Mouse (Mus musculus) intestine, embryonic 15.5 days (tissue): ENCODE results near the gene Rasgrf1. TPM values are rescaled to one million over a fixed set of nuclear protein-coding genes. Genes with fewer than 3 reads are reported as not detected.
"Not testable (repeated sequence)": the region's sequence is repeated elsewhere in the genome, so short reads cannot be mapped to it uniquely, and the experiment has no call there.

Experiments
- ATAC-seq: fragments of 200-750 bp; cut with Nextera tagmentation; 2 replicates; pipeline ENCODE4 v1.8.0; 2017; ENCODE audit warnings: moderate TSS enrichment, moderate library complexity
- H3K27ac ChIP-seq: fragments of 300-500 bp; sonication (generic); 2 replicates; pipeline ENCODE4 v1.5.1; 2015; ENCODE audit warnings: mild to moderate bottlenecking, inconsistent platforms
- H3K27me3 ChIP-seq: fragments of 300-500 bp; sonication (generic); replicated peaks from 2 replicates; pipeline ENCODE4 v1.6.1; 2015; ENCODE audit warnings: inconsistent platforms
- H3K36me3 ChIP-seq: fragments of 300-500 bp; sonication (generic); 2 replicates; pipeline ENCODE4 v1.6.1; 2015; ENCODE audit warnings: inconsistent platforms
- H3K4me1 ChIP-seq: fragments of 300-500 bp; sonication (generic); replicated peaks from 2 replicates; pipeline ENCODE4 v1.6.1; 2015; ENCODE audit warnings: inconsistent platforms
- H3K4me2 ChIP-seq: fragments of 300-500 bp; sonication (generic); replicated peaks from 2 replicates; pipeline ENCODE4 v1.6.1; 2015; ENCODE audit warnings: mild to moderate bottlenecking, inconsistent platforms
- H3K4me3 ChIP-seq: fragments of 300-500 bp; sonication (generic); replicated peaks from 2 replicates; pipeline ENCODE4 v1.5.1; 2015; ENCODE audit warnings: inconsistent platforms
- H3K9ac ChIP-seq: fragments of 300-500 bp; sonication (generic); 2 replicates; pipeline ENCODE4 v1.6.1; 2015; ENCODE audit warnings: inconsistent platforms
- H3K9me3 ChIP-seq: fragments of 300-500 bp; sonication (generic); 2 replicates; pipeline ENCODE4 v1.6.1; 2016; ENCODE audit warnings: inconsistent platforms
- WGBS: fragments of 180-500 bp; shearing (Covaris S2); methylation state at CpG from one replicate; pipeline ENCODE4 v1.1.7; 2015; 5-methylcytosine and 5-hydroxymethylcytosine counted together
- polyA plus RNA-seq: library from polyadenylated mRNA; unstranded; fragments of >200 nt; fragmentation: Nextera tagmentation; extraction: Ambion mirVana; gene quantifications from 2 replicates; pipeline ENCODE4 v1.2.1, GENCODE M21; 2015

Rasgrf1 gene
- polyA plus RNA-seq, 1 experiment from 2014 or later, result 0.31 TPM

GRCm38 (mm10) chr9:90055409-90055808 is 145.7 kb downstream of the Rasgrf1 start:
- Histone ChIP-seq H3K4me3 (no peak overlapping the region), H3K27ac (no peak overlapping the region), H3K9ac (no peak overlapping the region), H3K4me2 (peak overlapping the region; percentile 93), H3K9me3 (no peaks in the 10 kb centered on the region), H3K27me3 (no peaks in the 10 kb centered on the region), H3K4me1 (peaks cover 4% of the 10 kb centered on the region; the same call in 1 of the 2 replicates), H3K36me3 (no peaks in the 10 kb centered on the region)
- 51% methylated on average over 5 of the region's 5 CpGs for WGBS
- no peak for ATAC-seq

- Histone ChIP-seq H3K9me3 (no peaks in the 10 kb centered on the region), H3K4me1 (peaks cover 4% of the 10 kb centered on the region; the same call in 1 of the 2 replicates), H3K36me3 (no peaks in the 10 kb centered on the region), H3K27ac (no peak overlapping the region), H3K4me2 (no peak overlapping the region), H3K9ac (no peak overlapping the region), H3K4me3 (no peak overlapping the region), H3K27me3 (no peaks in the 10 kb centered on the region)
- ATAC-seq, result no peak
- 80% methylated on average over 3 of the region's 3 CpGs for WGBS
Measured at GRCm38 (mm10) chr9:90055911-90056310, 146.2 kb downstream of the Rasgrf1 start.

- no peak for ATAC-seq
- no peaks in the 10 kb centered on the region for H3K36me3 ChIP-seq
- 87% methylated on average over 2 of the region's 2 CpGs for WGBS
- no peak overlapping the region for H3K4me2 ChIP-seq
- H3K4me1 ChIP-seq, result peaks cover 4% of the 10 kb centered on the region; the same call in 1 of the 2 replicates
- no peaks in the 10 kb centered on the region for H3K27me3 ChIP-seq
- H3K4me3 ChIP-seq, result no peak overlapping the region
- H3K9me3 ChIP-seq, result no peaks in the 10 kb centered on the region
- no peak overlapping the region for H3K27ac ChIP-seq
- H3K9ac ChIP-seq, result no peak overlapping the region
Measured at GRCm38 (mm10) chr9:90056716-90057115, 147.0 kb downstream of the Rasgrf1 start.

- Histone ChIP-seq H3K36me3 (no peaks in the 10 kb centered on the region), H3K27ac (no peak overlapping the region), H3K4me1 (no peaks in the 10 kb centered on the region), H3K27me3 (no peaks in the 10 kb centered on the region), H3K4me3 (no peak overlapping the region), H3K9ac (no peak overlapping the region), H3K9me3 (no peaks in the 10 kb centered on the region), H3K4me2 (no peak overlapping the region)
- ATAC-seq, result no peak
- WGBS, result 75% methylated on average over 9 of the region's 9 CpGs
Measured at GRCm38 (mm10) chr9:90059828-90060573, 150.3 kb downstream of the Rasgrf1 start.

GRCm38 (mm10) chr9:90060574-90060875 is 150.8 kb downstream of the Rasgrf1 start:
- H3K4me2 ChIP-seq, result no peak overlapping the region
- no peaks in the 10 kb centered on the region for H3K9me3 ChIP-seq
- no peak overlapping the region for H3K27ac ChIP-seq
- ATAC-seq, result no peak
- no peaks in the 10 kb centered on the region for H3K27me3 ChIP-seq
- no peaks in the 10 kb centered on the region for H3K36me3 ChIP-seq
- no peak overlapping the region for H3K9ac ChIP-seq
- no peak overlapping the region for H3K4me3 ChIP-seq
- WGBS, result 85% methylated on average over 2 of the region's 2 CpGs
- H3K4me1 ChIP-seq, result no peaks in the 10 kb centered on the region

- not testable (repeated sequence) for H3K4me1 ChIP-seq, H3K9me3 ChIP-seq, H3K27me3 ChIP-seq, H3K4me3 ChIP-seq, H3K36me3 ChIP-seq, H3K9ac ChIP-seq, H3K4me2 ChIP-seq, H3K27ac ChIP-seq, ATAC-seq
- WGBS, result 94% methylated on average over 5 of the region's 5 CpGs
Measured at GRCm38 (mm10) chr9:90060932-90061331, 151.2 kb downstream of the Rasgrf1 start.

GRCm38 (mm10) chr9:90067341-90067740 is 157.6 kb downstream of the Rasgrf1 start:
- Histone ChIP-seq H3K9me3 (no peaks in the 10 kb centered on the region), H3K4me3 (no peak overlapping the region), H3K36me3 (no peaks in the 10 kb centered on the region), H3K9ac (no peak overlapping the region), H3K4me2 (no peak overlapping the region), H3K27me3 (no peaks in the 10 kb centered on the region), H3K27ac (no peak overlapping the region), H3K4me1 (peaks cover 8% of the 10 kb centered on the region; the same call in 1 of the 2 replicates)
- ATAC-seq, result no peak
- 74% methylated on average over 2 of the region's 2 CpGs for WGBS

GRCm38 (mm10) chr9:90068786-90069185 is 159.1 kb downstream of the Rasgrf1 start:
- peak; percentile 25; the same call in 1 of the 2 replicates for ATAC-seq
- Histone ChIP-seq H3K9ac (no peak overlapping the region), H3K27ac (no peak overlapping the region), H3K36me3 (no peaks in the 10 kb centered on the region), H3K4me2 (no peak overlapping the region), H3K4me3 (no peak overlapping the region), H3K4me1 (peaks cover 8% of the 10 kb centered on the region; the same call in 1 of the 2 replicates), H3K27me3 (no peaks in the 10 kb centered on the region), H3K9me3 (no peaks in the 10 kb centered on the region)
- 78% methylated on average over 6 of the region's 6 CpGs for WGBS

GRCm38 (mm10) chr9:90069485-90069884 is 159.8 kb downstream of the Rasgrf1 start:
- WGBS, result 51% methylated on average over 7 of the region's 7 CpGs
- Histone ChIP-seq H3K4me2 (no peak overlapping the region), H3K36me3 (no peaks in the 10 kb centered on the region), H3K4me1 (peaks cover 8% of the 10 kb centered on the region; the same call in 1 of the 2 replicates), H3K27ac (no peak overlapping the region), H3K4me3 (no peak overlapping the region), H3K27me3 (no peaks in the 10 kb centered on the region), H3K9ac (no peak overlapping the region), H3K9me3 (no peaks in the 10 kb centered on the region)
- ATAC-seq, result peak; percentile 91

GRCm38 (mm10) chr9:90070174-90070573 is 160.5 kb downstream of the Rasgrf1 start:
- no peak overlapping the region for H3K4me2 ChIP-seq
- H3K36me3 ChIP-seq, result no peaks in the 10 kb centered on the region
- H3K4me3 ChIP-seq, result no peak overlapping the region
- H3K4me1 ChIP-seq, result peaks cover 8% of the 10 kb centered on the region; the same call in 1 of the 2 replicates
- no peak overlapping the region for H3K9ac ChIP-seq
- ATAC-seq, result no peak
- WGBS, result 81% methylated on average over 7 of the region's 7 CpGs
- no peaks in the 10 kb centered on the region for H3K9me3 ChIP-seq
- H3K27ac ChIP-seq, result no peak overlapping the region
- H3K27me3 ChIP-seq, result no peaks in the 10 kb centered on the region

GRCm38 (mm10) chr9:90075336-90075735 is 165.6 kb downstream of the Rasgrf1 start:
- ATAC-seq, result no peak
- Histone ChIP-seq H3K4me1 (no peaks in the 10 kb centered on the region), H3K4me3 (no peak overlapping the region), H3K36me3 (no peaks in the 10 kb centered on the region), H3K9me3 (no peaks in the 10 kb centered on the region), H3K4me2 (no peak overlapping the region), H3K9ac (no peak overlapping the region), H3K27ac (no peak overlapping the region), H3K27me3 (no peaks in the 10 kb centered on the region)
- 80% methylated on average over 4 of the region's 4 CpGs for WGBS

- WGBS, result 84% methylated on average over 5 of the region's 5 CpGs
- Histone ChIP-seq H3K27ac (no peak overlapping the region), H3K9me3 (no peaks in the 10 kb centered on the region), H3K4me3 (no peak overlapping the region), H3K4me2 (no peak overlapping the region), H3K27me3 (no peaks in the 10 kb centered on the region), H3K4me1 (no peaks in the 10 kb centered on the region), H3K36me3 (no peaks in the 10 kb centered on the region), H3K9ac (no peak overlapping the region)
- no peak for ATAC-seq
Measured at GRCm38 (mm10) chr9:90076131-90076530, 166.4 kb downstream of the Rasgrf1 start.
